Mouse (Mus musculus) intestine, embryonic 14.5 days (tissue): Measurements from ENCODE around the gene Ywhaq. TPM values are rescaled to one million over a fixed set of nuclear protein-coding genes. Genes with fewer than 3 reads are reported as not detected.

ENCODE experiments used
- ATAC-seq: fragments of 200-750 bp; cut with Nextera tagmentation; replicated peaks from 2 replicates; pipeline ENCODE4 v1.8.0; 2017; ENCODE audit warnings: low read depth, moderate number of reproducible peaks, moderate TSS enrichment, moderate library complexity; ENCODE audit not compliant: low FRiP score, low TSS enrichment
- DNase-seq: peaks from one replicate; pipeline ENCODE4 v3.0.0-alpha.2; 2018; ENCODE audit warnings: low spot score
- H3K27ac ChIP-seq: fragments of 300-500 bp; sonication (generic); 2 replicates; pipeline ENCODE4 v1.5.1; 2014; ENCODE audit warnings: low read depth, mild to moderate bottlenecking, control low read depth
- H3K27me3 ChIP-seq: fragments of 300-500 bp; sonication (generic); replicated peaks from 2 replicates; pipeline ENCODE4 v1.6.1; 2014; ENCODE audit warnings: low read length, control low read depth; ENCODE audit not compliant: control insufficient read depth, insufficient read depth
- H3K36me3 ChIP-seq: fragments of 300-500 bp; sonication (generic); 2 replicates; pipeline ENCODE4 v1.6.1; 2014; ENCODE audit warnings: low read length, control low read depth; ENCODE audit not compliant: control insufficient read depth, insufficient read depth
- H3K4me1 ChIP-seq: fragments of 300-500 bp; sonication (generic); replicated peaks from 2 replicates; pipeline ENCODE4 v1.6.1; 2014; ENCODE audit warnings: low read length, control low read depth, mixed read lengths; ENCODE audit not compliant: control insufficient read depth, insufficient read depth
- H3K4me2 ChIP-seq: fragments of 300-500 bp; sonication (generic); 2 replicates; pipeline ENCODE4 v1.6.1; 2014; ENCODE audit warnings: low read length
- H3K4me3 ChIP-seq: fragments of 300-500 bp; sonication (generic); 2 replicates; pipeline ENCODE4 v1.5.1; 2014; ENCODE audit warnings: low read depth, low read length, control low read depth, mixed read lengths
- H3K9ac ChIP-seq: fragments of 300-500 bp; sonication (generic); 2 replicates; pipeline ENCODE4 v1.6.1; 2014; ENCODE audit warnings: mild to moderate bottlenecking, low read length
- H3K9me3 ChIP-seq: fragments of 300-500 bp; sonication (generic); 2 replicates; pipeline ENCODE4 v1.6.1; 2016; ENCODE audit warnings: low read length, control low read depth; ENCODE audit not compliant: control insufficient read depth
- WGBS: fragments of 180-500 bp; shearing (Covaris S2); extraction: QIAGEN DNeasy Blood & Tissue Kit; methylation state at CpG from one replicate; pipeline ENCODE4 v1.1.7; 2014; 5-methylcytosine and 5-hydroxymethylcytosine counted together
- polyA plus RNA-seq: library from polyadenylated mRNA; unstranded; fragments of >200 nt; fragmentation: Nextera tagmentation; extraction: Ambion mirVana; gene quantifications from 2 replicates; pipeline ENCODE4 v1.2.1, GENCODE M21; 2014

The Ywhaq gene
- polyA plus RNA-seq, 1 experiment from 2014 or later: 715 TPM

DNA sequence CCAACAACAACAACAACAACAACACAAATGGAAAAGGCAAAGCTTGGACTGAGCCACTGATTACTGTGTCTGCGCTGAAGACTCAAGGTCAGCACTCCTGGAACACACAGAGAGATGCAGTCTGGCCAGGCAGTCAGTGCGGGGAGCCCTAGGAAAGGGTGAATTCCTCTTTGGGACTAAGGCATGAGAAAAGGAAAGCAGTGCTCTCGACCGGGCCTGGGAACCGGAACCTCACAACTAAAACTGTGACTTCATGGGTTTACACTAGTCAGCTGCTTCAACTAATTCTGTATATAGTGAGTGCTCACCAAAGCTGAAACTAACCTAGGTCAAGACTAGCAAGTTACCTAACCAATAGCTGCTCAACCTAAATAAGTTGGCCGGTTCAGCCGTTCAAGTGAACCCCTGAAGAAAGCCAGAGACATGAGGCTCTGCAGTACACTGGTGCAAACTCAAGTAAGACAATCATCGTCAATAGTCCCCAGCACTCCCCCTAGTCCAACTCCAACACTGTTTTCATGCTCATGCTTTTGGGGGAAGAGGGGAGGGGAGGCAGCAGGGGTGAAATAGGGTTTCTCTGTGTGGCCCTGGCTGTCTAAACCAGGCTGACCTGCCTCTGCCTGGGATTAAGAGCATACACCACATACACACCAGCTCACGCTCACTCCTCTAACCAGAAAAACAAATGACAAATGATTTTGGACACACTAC lies 48.9 kb downstream of the Ywhaq start:
- ATAC-seq (no peak), DNase-seq (no peak)
- H3K27me3 ChIP-seq: no peaks in the 10 kb centered on the region
- no peak overlapping the region for H3K9ac ChIP-seq
- WGBS: 87% methylated on average over 9 of the region's 9 CpGs
- no peak overlapping the region for H3K27ac ChIP-seq
- no peaks in the 10 kb centered on the region for H3K36me3 ChIP-seq
- H3K4me2 ChIP-seq: no peak overlapping the region
- no peaks in the 10 kb centered on the region for H3K9me3 ChIP-seq
- peaks cover 7% of the 10 kb centered on the region; the same call in 1 of the 2 replicates for H3K4me1 ChIP-seq
- H3K4me3 ChIP-seq: no peak overlapping the region

DNA sequence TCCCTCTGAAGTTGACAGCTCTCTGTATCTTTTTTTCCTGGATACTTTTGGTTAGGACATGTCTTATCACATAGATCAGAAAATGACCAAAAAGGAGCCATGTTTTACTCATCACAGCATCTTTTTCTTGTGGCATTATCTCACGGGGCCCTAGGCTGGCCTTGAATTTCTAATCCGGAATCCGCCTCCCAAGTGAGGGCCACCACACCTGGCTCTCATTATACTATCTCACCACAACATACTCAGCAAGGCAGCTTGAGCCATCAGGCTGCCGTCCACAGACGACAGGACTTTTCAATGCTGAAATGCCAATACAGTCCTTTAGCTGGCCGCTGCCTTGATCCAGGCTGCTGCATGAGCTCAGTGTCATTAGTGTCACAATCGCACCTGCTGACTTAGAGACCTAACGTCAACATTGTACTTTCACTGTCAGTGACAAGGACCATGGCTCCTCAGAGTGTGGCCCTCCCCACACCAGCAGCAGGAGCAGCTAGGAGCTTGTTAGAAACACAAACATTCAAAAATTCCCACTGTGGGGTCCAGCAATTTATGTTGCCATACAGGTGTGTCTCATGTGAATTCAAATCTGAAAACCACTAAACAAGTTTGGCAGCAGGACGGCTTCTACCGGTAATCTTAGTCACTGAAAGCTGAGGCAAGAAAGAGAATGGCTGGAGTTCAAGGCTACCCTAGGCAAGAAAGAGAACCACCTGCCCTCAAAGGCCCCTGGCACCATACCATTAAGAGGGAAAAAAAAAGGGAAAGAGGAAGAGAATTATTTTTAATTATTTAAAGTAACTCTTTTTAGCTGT lies 52.6 kb downstream of the Ywhaq start:
- Histone ChIP-seq H3K4me3 (no peak overlapping the region), H3K36me3 (0 out of 2 replicates have a peak, but pooled peaks cover 4% of the 10 kb centered on the region), H3K9ac (no peak overlapping the region), H3K27ac (no peak overlapping the region), H3K4me2 (no peak overlapping the region), H3K9me3 (no peaks in the 10 kb centered on the region), H3K27me3 (no peaks in the 10 kb centered on the region), H3K4me1 (no peaks in the 10 kb centered on the region)
- no peak for DNase-seq
- ATAC-seq: no peak
- 80% methylated on average over 10 of the region's 10 CpGs for WGBS

DNA sequence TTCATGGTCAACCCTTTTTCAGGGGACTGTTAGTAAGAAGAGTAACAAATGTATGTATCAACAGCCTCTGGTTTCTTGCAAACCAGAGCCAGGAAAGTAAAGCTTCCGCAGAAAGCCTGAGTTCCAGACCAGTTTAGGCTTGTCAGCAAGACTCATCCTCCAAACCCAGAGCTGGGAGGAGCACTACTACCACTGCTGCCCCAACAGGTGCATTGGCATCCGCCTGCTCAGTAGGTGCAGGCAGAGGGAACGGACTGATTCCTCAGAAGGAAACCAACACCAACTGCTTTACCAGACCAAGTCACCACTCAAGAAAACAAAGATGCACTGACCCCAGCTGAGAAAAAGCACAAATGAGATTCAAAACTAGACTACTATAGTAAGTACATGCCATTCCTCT lies 54.2 kb downstream of the Ywhaq start:
- no peaks in the 10 kb centered on the region for H3K9me3 ChIP-seq
- no peak overlapping the region for H3K9ac ChIP-seq
- no peak overlapping the region for H3K4me2 ChIP-seq
- H3K27ac ChIP-seq: no peak overlapping the region
- no peaks in the 10 kb centered on the region for H3K27me3 ChIP-seq
- no peak overlapping the region for H3K4me3 ChIP-seq
- 0 out of 2 replicates have a peak, but pooled peaks cover 4% of the 10 kb centered on the region for H3K36me3 ChIP-seq
- no peak for DNase-seq
- no peak for ATAC-seq
- H3K4me1 ChIP-seq: no peaks in the 10 kb centered on the region
- 94% methylated on average over 3 of the region's 3 CpGs for WGBS

DNA sequence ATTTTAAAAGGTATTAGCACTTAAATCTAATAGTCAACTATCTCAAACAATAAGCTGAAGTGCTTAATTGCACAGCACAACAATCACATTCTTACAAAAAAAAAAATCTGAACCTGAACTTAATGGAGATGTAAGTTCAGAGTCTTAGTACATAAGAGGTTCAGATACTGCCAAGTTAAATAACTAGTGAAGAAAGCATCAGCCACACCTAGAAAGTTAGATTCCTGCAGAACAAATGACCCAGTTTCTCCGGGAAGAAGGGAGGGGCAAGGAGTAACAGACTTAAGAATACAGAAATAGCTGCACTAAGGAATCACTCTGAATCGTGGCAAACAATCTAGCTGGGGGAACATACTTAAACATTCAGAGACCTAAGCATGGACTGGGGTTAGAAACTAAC lies 54.8 kb downstream of the Ywhaq start:
- WGBS: 69% methylated on average over 2 of the region's 2 CpGs
- Histone ChIP-seq H3K27me3 (no peaks in the 10 kb centered on the region), H3K36me3 (0 out of 2 replicates have a peak, but pooled peaks cover 4% of the 10 kb centered on the region), H3K4me2 (no peak overlapping the region), H3K4me1 (no peaks in the 10 kb centered on the region), H3K9me3 (no peaks in the 10 kb centered on the region), H3K27ac (no peak overlapping the region), H3K4me3 (no peak overlapping the region), H3K9ac (no peak overlapping the region)
- DNase-seq (no peak), ATAC-seq (no peak)

DNA sequence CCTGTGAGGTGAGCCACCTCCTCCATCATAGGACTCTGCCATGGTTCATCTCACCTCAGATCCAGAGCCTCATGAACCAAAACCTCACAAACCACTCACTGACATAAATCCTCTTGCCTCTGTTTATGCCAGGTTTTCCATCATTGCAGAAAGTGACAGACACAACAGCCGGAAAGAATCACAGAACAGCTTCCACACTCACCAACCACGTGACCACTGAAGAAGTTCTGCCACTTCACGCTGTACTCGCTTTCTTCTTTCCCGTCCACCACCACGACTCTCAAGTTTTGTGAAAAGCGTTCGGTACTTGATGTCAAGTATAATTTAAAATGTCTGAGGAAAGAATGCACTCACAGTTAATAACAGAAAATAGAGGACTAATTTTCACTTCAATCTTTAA lies 63.8 kb downstream of the Ywhaq start:
- Histone ChIP-seq H3K27me3 (no peaks in the 10 kb centered on the region), H3K36me3 (peaks cover 42% of the 10 kb centered on the region), H3K9me3 (peaks cover 6% of the 10 kb centered on the region), H3K27ac (no peak overlapping the region), H3K9ac (no peak overlapping the region), H3K4me1 (no peaks in the 10 kb centered on the region), H3K4me2 (no peak overlapping the region), H3K4me3 (no peak overlapping the region)
- WGBS: 96% methylated on average over 8 of the region's 8 CpGs
- ATAC-seq (no peak), DNase-seq (no peak)

DNA sequence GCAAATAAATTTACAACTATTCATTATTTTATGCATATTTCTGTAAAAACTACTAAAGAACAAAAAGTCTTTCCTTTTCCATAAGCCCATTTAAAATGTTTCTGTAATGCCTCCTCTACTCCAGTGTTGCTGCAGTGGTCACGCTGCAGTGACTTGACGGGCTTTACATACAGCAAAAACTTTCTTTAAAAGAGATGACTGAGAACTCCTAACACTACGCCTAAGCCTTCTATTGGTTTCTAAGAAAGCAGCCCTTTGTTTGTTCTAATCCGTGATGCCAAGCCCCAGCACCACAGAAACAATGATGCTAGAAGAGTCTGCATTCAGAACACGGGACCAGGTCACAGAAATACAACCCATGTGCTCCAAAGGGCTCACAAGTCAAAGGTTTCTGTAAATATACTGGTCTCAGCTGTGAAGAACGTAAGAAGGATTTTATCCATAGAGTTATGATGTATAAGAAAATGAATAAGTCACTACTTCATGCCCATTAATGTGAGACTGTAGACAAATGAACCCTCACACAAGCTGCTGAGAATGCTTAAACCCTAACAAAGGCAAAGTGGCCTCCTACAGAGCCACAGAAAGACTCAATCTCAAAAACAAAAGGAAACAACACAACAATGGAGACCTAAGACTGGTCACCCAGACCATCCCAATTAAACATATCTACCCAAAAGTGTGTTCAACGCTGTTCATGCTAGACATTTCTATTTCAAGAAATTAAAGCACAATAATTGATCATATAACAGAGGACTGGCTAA lies 67.1 kb downstream of the Ywhaq start:
- no peak overlapping the region for H3K4me2 ChIP-seq
- no peak overlapping the region for H3K9ac ChIP-seq
- no peak overlapping the region for H3K4me3 ChIP-seq
- no peaks in the 10 kb centered on the region for H3K27me3 ChIP-seq
- H3K4me1 ChIP-seq: no peaks in the 10 kb centered on the region
- 88% methylated on average over 7 of the region's 7 CpGs for WGBS
- H3K9me3 ChIP-seq: peaks cover 6% of the 10 kb centered on the region
- no peak overlapping the region for H3K27ac ChIP-seq
- peaks cover 66% of the 10 kb centered on the region for H3K36me3 ChIP-seq
- DNase-seq (no peak), ATAC-seq (no peak)

DNA sequence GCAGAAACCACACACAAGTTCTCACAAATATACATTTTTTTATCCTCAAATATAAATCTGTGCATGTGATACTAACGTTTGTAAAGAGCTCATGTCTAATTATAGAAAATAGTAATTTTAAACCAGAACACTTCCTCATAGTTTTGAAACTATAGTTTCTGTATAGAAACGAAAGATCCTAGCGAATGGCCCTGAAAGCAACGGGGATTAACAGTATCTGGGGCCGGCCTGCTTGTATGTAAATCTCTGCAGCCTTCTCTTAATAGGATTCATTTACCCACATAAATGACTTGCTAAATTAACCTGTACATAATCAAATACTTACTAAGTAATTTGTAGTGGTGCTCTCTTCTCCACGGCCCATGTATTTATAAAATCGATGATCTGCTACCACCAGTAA lies 70.5 kb downstream of the Ywhaq start:
- no peak for ATAC-seq
- no peak overlapping the region for H3K4me2 ChIP-seq

DNA sequence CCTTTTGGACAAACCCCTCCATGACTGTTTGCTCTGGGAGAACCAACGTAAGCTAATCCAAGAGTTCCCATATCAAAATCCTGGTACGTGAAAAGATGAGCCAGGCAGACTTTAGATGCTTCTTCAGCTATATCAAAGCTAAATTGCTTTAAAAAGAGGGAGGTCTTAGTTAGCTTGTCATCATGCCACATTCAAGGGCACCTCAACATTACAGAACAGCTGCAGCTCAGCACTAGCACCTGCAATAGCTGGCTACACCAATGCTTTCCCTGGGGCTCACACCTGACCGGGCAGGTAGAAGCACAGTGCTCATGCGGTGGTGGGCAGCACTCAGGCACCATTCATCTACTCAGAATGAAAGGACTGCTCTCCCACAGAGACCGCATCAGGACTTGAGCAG lies 76.8 kb downstream of the Ywhaq start:
- Histone ChIP-seq H3K36me3 (peaks cover 67% of the 10 kb centered on the region), H3K4me1 (no peaks in the 10 kb centered on the region), H3K9ac (no peak overlapping the region), H3K9me3 (no peaks in the 10 kb centered on the region), H3K4me3 (no peak overlapping the region), H3K27me3 (no peaks in the 10 kb centered on the region), H3K4me2 (no peak overlapping the region), H3K27ac (no peak overlapping the region)
- 95% methylated on average over 5 of the region's 5 CpGs for WGBS
- DNase-seq: no peak
- no peak for ATAC-seq

More for the DNA sequence above, 70.5 kb downstream of the Ywhaq start:
- Histone ChIP-seq H3K4me3 (no peak overlapping the region), H3K9me3 (peaks cover 2% of the 10 kb centered on the region), H3K27ac (no peak overlapping the region), H3K4me1 (no peaks in the 10 kb centered on the region), H3K9ac (no peak overlapping the region), H3K27me3 (no peaks in the 10 kb centered on the region), H3K36me3 (peaks cover 64% of the 10 kb centered on the region)
- DNase-seq: no peak
- WGBS: 90% methylated on average over 7 of the region's 7 CpGs
